Mouse (Mus musculus) right cerebral cortex, adult 18-20 months (tissue): ENCODE data around the gene Coa3.
"Not testable (repeated sequence)": the region's sequence is repeated elsewhere in the genome, so short reads cannot be mapped to it uniquely, and the experiment has no call there.

ENCODE experiments used
- DNase-seq: peaks from one replicate; pipeline ENCODE4 v3.0.0; 2022; ENCODE audit warnings: mixed read lengths

The Coa3 gene

DNA sequence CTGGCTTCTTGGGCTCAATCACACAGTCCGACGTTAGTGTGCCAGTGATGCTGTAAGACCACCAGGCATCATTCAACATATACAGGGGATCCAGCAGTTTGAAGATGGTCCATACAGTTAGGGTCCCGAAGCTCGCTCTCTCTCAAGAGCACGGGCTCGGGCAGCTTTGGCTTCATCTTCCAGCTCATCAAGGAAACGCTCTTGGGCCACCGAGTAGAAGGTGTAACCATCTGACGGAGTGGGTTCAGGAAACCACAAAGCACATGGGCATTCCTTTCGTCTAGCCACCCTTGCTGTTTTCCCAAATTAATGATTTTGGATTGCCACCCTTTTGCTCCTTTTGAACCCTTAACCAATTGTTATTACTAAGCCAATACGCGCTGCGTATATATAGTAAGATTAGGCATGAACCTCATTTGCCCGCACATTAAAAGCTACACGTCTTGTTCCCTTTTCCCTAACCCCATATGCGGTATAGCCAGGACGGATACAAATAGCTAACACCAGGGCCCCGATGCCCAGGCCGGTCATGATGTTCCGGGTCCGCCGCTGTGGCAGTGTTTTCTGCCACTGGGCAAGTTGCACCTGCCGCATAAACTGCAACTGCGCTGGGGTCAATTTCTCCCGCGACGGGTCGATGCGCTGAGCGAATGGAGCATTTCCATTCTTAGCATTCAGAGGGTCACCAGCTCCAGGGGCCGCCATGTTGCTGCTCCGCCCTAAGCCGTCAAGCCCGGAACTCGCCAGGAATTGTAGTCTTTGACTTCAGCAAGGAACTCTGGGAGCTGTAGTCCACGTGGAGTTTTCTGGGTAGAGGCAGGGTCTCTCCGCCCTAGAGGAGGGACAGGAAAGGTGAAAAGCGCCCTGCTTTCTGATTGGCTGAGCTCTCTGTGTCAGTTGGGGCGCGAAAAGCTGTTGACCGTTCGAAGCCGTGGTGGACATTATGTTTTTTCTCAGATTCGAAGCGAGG is at the start of gene Coa3, which contains the start of gene Cntd1:
Gene Coa3, minus strand, starts transcription at position 892 of the 970 bp plus-strand sequence.
Gene Cntd1, plus strand, starts transcription at position 790 of the 970 bp plus-strand sequence.
- peak; percentile 91 for DNase-seq

GRCm38 (mm10) chr11:101327311-101327710 is 48.4 kb upstream of the Coa3 start:
- no peak for DNase-seq

DNA sequence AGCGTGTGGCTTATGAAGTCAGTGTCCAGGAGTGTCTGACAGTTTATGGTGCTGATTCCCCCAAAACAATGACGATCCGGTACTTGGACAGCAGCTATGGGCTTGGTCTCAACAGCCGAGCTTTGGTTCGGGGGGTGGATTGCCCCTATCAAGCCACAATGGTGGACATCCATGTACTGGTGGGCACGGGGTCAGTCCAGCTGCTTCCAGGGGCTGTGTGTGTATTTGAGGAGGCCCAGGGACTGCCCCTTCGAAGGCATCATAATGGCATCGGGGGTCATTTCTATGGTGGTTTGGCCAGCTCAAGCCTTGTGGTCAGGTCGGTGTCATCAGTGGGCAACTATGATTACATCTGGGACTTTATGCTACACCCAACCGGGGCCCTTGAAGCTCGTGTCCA is 47.2 kb upstream of the Coa3 start:
- no peak for DNase-seq

DNA sequence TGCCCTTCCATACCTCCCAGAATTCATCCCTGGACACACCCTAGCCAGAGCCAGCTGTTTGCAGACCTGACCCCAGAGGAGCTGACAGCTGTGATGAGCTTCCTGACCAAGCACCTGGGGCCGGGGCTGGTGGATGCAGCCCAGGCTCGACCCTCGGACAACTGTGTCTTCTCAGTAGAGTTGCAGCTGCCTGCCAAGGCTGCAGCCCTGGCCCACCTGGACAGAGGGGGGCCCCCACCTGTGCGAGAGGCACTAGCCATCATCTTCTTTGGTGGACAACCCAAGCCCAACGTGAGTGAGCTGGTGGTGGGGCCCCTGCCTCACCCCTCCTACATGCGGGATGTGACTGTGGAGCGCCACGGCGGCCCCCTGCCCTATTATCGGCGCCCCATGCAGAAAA is 46.3 kb upstream of the Coa3 start:
- DNase-seq: not testable (repeated sequence)

DNA sequence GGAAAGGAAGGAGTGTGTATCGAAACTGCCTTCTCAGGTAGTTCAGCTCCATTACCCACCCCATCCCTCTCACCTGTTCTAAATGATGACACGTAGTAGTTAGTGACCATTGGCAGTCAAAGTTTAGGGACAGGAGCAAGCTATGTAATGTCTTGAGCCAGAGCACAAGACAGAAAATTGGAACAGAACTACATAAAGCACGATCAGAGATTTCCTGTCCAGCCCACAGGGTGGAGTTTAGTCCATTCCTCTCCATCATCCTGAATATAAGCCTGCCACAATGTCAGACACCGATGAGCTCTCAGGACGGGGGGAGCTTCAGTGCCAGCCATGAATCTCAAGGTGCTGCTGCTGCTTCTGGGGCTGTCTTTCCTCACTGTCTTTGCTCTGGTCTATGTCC is 45.8 kb upstream of the Coa3 start, which contains the start of gene Aoc2:
Gene Aoc2, plus strand, starts transcription at position 301 of the 400 bp plus-strand sequence.
- no peak for DNase-seq

DNA sequence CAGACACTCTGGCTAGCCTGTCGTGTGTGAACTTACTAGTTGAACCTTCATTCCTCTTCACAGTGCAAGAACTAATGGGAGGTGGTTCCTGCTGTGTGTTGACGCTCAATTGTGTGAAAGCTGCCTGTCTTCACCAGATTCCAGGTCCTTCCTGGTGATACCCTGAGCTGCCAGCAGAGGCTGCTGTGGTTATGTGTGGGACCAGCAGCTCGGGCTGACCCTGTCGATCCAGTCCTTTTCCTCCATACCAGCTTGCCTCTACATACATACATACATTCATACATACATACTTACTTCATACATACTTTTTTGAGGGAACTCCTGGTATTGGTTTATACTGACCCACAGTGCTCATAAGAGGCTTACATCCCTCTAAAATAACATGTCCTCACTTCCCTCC is 44.7 kb upstream of the Coa3 start:
- DNase-seq: peak; percentile 58

DNA sequence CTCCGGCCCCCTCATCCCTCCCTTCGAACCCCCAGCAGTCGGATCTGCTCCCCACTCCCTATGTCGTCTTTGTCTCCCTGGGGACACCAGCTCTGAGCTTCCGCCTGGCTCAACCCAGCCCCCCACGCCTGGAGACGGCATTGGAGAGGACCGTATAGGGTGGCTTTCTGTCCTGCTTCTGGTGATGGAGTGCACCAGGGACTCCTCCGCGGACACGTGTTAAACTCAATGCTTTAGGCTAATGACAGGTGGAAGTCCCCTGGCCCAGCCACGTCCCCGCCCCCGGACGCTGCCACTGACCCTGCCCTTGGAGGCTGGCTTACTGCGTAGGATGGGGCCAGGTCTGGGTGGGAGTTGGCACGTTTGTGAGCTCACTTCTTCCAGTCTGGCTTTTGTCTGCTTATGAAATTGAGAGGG is 37.6 kb upstream of the Coa3 start:
- DNase-seq: no peak

DNA sequence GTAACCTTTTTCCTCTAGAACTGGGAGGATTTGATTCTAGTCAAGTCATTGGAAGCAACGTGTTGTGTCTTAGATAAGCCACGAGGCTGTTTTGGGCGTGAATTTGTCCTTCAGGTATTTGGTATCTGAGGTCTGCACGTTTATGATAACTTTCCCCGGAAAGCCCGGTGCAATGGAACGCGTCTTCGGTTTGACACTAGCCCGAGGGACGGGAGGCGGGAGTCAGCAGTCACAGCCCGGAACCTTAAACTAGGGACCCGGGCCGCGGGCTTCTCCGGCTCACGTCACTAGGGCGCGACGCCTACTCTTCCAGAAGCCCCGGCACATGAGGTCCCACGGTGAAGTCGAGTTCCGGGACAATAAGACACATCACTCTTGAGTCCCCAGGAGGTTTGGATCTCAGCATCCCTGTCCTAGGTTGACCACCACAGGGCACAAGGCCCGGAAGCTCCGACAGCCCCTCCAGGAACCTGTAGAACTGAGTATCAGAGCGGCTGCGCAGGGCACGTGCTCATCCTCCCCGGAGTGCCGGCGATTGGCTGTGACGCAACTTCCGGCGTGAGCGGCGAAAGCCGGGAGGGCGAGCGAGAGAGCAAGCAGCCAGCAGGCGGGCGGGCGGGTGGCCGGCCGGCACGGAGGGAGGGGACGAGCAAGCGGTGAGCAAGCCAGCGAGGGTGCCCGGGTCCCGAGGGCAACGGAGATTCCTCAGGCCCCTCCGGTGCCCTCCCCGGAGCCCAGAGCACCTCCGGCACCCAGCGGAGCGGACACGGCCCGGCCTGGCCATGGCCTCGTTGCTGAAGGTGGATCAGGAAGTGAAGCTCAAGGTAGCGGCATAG is 37.0 kb upstream of the Coa3 start, which contains the start of gene Psme3:
Gene Psme3, plus strand, starts transcription at position 549 of the 836 bp plus-strand sequence.
- peak; percentile 95 for DNase-seq

- no peak for DNase-seq
Observed at GRCm38 (mm10) chr11:101315082-101315650, 36.3 kb upstream of the Coa3 start.

DNA sequence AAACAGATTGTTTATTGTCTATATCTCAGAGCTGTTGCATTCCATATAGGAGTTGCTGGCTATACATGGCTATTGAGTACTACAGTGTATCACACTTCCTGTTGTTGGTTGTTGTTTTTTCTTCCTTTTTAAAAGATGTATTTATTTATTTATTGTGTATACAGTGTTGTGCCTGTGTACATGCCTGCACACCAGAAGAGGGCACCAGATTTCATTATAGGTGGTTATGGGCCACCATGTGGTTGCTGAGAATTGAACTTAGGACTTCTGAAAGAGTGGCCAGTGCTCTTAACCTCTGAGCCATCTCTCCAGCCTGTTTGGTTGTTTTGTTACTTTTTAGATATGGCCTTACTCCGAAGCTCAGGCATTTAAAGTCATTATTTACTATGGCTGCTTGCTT is 35.7 kb upstream of the Coa3 start:
- no peak for DNase-seq

DNA sequence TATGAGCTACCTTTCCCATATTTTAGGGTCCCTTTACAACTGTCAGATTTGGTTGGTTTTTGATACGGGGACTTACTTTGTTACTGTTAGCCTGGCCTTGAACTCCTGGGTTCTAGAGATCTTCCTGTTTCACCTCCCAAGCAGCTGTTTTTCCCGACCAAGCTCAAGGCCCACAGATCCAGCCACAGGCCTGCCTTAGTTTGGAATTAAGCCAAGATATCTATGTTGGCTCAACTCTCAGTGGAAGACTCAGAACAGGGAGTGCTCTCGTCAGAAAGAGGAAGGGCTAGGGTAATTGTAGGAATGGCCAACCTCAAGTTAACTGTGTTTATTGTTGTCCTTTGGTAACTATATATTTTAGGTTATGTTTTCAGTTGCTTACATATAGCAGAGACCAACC is 33.2 kb upstream of the Coa3 start:
- no peak for DNase-seq

DNA sequence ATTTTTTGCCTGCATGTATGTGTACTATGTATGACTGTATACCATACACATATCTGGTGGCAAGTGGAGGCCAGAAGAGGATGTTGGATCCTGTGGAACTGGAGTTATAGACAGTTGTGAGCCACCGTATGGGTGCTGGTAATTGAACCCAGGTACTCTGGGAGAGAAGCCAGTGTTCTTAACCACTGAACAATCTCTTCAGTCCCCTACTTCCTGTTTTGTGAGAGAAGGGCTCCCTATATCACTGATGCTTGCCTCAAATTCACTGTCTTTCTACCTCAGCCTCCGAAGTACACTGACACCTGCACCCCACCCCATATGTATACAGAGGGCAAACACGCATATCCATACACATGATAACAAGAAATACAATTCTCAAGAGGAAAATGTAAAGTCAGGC is 32.2 kb upstream of the Coa3 start:
- DNase-seq: no peak

- DNase-seq: no peak
Observed at GRCm38 (mm10) chr11:101307744-101308143, 28.8 kb upstream of the Coa3 start.

GRCm38 (mm10) chr11:101302004-101302798 is 23.3 kb upstream of the Coa3 start, which contains the start of gene Becn1:
Gene Becn1 (minus strand): TSS chr11:101302286.
- peak; percentile 96 for DNase-seq

- no peak for DNase-seq
Observed at GRCm38 (mm10) chr11:101301299-101302003, 22.5 kb upstream of the Coa3 start.

GRCm38 (mm10) chr11:101300881-101301280 is 22.0 kb upstream of the Coa3 start:
- DNase-seq: no peak

DNA sequence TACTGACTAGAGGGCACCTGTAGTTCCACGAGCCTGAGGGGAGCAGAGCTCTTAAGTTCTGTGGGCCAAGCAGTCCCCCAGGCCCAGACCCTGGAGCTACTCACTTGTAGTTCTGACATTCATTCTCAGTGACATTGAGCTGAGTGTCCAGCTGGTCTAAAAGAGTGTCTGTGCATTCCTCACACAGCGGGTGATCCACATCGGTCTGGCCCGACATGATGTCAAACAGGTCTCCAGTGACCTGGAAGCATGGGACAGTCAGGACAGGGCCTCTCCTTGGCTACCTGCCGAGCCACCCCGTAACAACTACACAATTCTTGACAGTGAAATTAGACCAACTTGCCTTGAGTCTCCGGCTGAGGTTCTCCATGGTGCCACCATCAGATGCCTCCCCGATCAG is 16.3 kb upstream of the Coa3 start:
- DNase-seq: no peak

GRCm38 (mm10) chr11:101291231-101291630 is 12.3 kb upstream of the Coa3 start:
- DNase-seq: no peak

GRCm38 (mm10) chr11:101287306-101287705 is 8.4 kb upstream of the Coa3 start:
- no peak for DNase-seq

DNA sequence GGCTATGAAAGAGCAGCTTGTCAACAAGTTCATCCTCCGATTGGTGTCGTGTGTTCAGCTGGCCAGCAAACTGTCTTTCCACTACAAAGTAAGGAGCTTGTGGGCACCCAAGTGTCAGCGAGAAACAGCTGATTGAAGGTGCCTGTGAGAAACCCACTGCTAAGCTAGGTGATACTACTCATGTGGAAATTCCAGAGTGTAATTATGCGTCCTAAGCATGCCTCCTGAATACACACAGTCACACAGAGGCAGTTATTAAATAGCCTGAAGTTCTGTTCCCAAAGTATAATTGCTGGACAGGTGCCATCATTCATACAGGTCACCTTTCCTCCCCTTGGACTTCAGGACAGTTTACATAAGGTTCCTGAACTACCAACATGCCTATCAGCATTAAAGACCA is 4.9 kb upstream of the Coa3 start:
- DNase-seq: no peak

DNA sequence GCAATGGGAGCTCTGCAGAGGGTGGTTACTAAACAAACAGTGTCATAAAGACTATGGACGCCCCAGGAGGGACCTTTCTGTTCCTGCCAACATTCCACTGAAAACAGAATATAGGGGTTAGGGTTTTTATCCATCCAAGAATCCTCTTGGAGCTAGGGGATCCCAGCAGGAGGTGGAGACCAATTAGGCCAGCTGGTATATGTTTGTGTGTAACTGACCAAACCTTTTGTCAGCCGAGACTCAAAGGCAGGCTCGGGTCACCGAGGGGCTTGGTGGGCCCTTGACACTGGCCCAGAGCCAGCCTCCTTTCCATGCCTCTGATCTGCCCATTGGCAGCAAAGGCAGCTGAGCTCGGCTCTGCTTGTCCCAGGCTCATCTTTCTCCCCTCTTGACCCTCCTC is 4.0 kb upstream of the Coa3 start:
- DNase-seq: no peak
